Mouse (Mus musculus): ENCODE results near the gene Bpifb4. TPM values are rescaled to one million over a fixed set of nuclear protein-coding genes. Genes with fewer than 3 reads are reported as not detected.

Bpifb4 gene
- polyA plus RNA-seq, 1 experiment, result not detected

DNA sequence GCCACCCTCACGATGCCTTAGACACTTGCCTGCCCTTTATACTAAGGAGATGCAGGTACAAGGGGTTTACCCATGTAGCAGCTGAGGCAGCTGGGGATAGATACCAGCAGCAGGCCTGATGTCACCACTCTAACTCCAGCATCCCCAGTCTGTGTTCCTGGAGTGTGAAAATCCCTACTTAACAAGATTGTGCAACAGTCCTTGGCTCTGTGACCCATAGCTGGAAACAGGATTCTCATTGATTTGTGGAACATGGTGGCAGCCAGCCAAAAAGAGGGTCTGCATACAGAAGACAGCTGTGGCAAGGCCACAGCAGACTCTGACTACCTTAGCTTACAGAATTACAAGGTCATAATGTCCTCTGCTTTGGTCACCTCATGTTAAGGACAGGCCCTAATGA is 67.1 kb downstream of the Bpifb4 start:
- DNase-seq (ENCODE audit: low spot score), result no peak

DNA sequence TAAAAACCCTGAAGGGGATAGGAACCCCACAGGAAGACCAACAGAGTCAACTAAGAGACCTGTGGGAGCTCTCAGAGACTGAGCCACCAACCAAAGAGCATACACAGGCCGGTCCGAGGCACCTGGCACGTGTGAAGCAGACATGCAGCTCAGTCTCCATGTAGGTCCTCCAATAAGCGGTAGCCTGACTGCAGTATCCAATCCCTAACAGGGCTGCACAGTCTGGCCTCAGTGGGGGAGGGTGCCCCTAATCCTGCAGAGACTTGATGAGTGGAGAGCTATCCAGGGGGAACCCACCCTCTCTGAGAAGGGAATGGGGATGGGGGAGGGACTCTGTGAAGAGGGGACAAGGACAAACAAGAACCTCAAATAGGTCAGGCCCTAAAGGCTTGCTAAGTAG is 67.7 kb downstream of the Bpifb4 start:
- no peak for DNase-seq (ENCODE audit: low spot score)

- no peak for DNase-seq (ENCODE audit: low spot score)
These were observed 68.3 kb downstream of the Bpifb4 start for GRCm38 (mm10) chr2:154006331-154006730.

- DNase-seq (ENCODE audit: low spot score), result no peak
These were observed 69.4 kb downstream of the Bpifb4 start for GRCm38 (mm10) chr2:154007381-154007780.

GRCm38 (mm10) chr2:154007965-154008364 is 70.0 kb downstream of the Bpifb4 start, which contains the start of gene Bpifa2:
Bpifa2 (plus strand) TSS chr2:154008265.
- no peak for DNase-seq (ENCODE audit: low spot score)

Other genes with a start within 250 kb of the Bpifb4 start
- not detected in 2 replicates for gene Dnmt3c, start 241.6 kb upstream of the Bpifb4 start, polyA plus RNA-seq (2012; rRNA removed)
- 37.1 and 43.2 TPM in 2 replicates for gene Mapre1, start 196.9 kb upstream of the Bpifb4 start, polyA plus RNA-seq (2012; rRNA removed)
- gene Efcab8, start 158.3 kb upstream of the Bpifb4 start, polyA plus RNA-seq (2012; rRNA removed), result 0.29 and 0.37 TPM in 2 replicates
- not detected in 2 replicates for gene Sun5, start 67.1 kb upstream of the Bpifb4 start, polyA plus RNA-seq (2012; rRNA removed)
- not detected in 2 replicates for gene Bpifb2, start 63.2 kb upstream of the Bpifb4 start, polyA plus RNA-seq (2012; rRNA removed)
- gene Bpifb6, start 37.8 kb upstream of the Bpifb4 start, polyA plus RNA-seq (2012; rRNA removed), result 0.07 TPM in 1 of 2 replicates, not detected in the other
- gene Bpifb3, start 20.0 kb upstream of the Bpifb4 start, polyA plus RNA-seq (2012; rRNA removed), result not detected in 2 replicates
- gene Bpifa6, start 36.7 kb downstream of the Bpifb4 start, polyA plus RNA-seq (2012; rRNA removed), result 0.11 TPM in 1 of 2 replicates, not detected in the other
- gene Bpifa2, start 70.1 kb downstream of the Bpifb4 start, polyA plus RNA-seq (2012; rRNA removed), result not detected in 2 replicates
- not detected in 2 replicates for gene Bpifa3, start 192.1 kb downstream of the Bpifb4 start, polyA plus RNA-seq (2012; rRNA removed)
- gene Bpifa1, start 204.7 kb downstream of the Bpifb4 start, polyA plus RNA-seq (2012; rRNA removed), result not detected in 2 replicates
- not detected in 2 replicates for gene Bpifa5, start 224.4 kb downstream of the Bpifb4 start, polyA plus RNA-seq (2012; rRNA removed)